Mouse (Mus musculus): Measurements from ENCODE around the gene Cerk.

Cerk gene

GRCm38 (mm10) chr15:86185689-86186569 lies at the start of gene Cerk:
Gene Cerk (minus strand): TSS chr15:86186141.
- in situ Hi-C loops (cut with MboI; ENCODE audit: unreplicated experiment in 2 of 2), result loop anchor here in 1 of 2 experiments (25.0 kb wide), 1 partner anchor 774 kb away; no protein-coding TSS in a partner anchor

GRCm38 (mm10) chr15:86234517-86235441 lies 48.8 kb upstream of the Cerk start:
- in situ Hi-C loops (cut with MboI; ENCODE audit: unreplicated experiment in 2 of 2), result loop anchor here (5.0 to 25.0 kb wide), 3 partner anchors 168 to 622 kb away; no protein-coding TSS in a partner anchor

GRCm38 (mm10) chr15:86234001-86234400 lies 48.1 kb upstream of the Cerk start:
- in situ Hi-C loops (cut with MboI; ENCODE audit: unreplicated experiment in 2 of 2), result loop anchor here in 1 of 2 experiments (10.0 to 25.0 kb wide), 2 partner anchors 519 to 622 kb away; no protein-coding TSS in a partner anchor

GRCm38 (mm10) chr15:86231831-86232512 lies 46.0 kb upstream of the Cerk start:
- in situ Hi-C loops (cut with MboI; ENCODE audit: unreplicated experiment in 2 of 2), result loop anchor here in 1 of 2 experiments (10.0 to 25.0 kb wide), 2 partner anchors 517 to 620 kb away; no protein-coding TSS in a partner anchor

GRCm38 (mm10) chr15:86231170-86231569 lies 45.2 kb upstream of the Cerk start:
- in situ Hi-C loops (cut with MboI; ENCODE audit: unreplicated experiment in 2 of 2), result loop anchor here in 1 of 2 experiments (10.0 to 25.0 kb wide), 2 partner anchors 516 to 619 kb away; no protein-coding TSS in a partner anchor

GRCm38 (mm10) chr15:86229623-86230022 lies 43.7 kb upstream of the Cerk start:
- in situ Hi-C loops (cut with MboI; ENCODE audit: unreplicated experiment in 2 of 2), result loop anchor here (10.0 to 25.0 kb wide), 3 partner anchors 185 to 617 kb away; no protein-coding TSS in a partner anchor

- in situ Hi-C loops (cut with MboI; ENCODE audit: unreplicated experiment in 2 of 2), result loop anchor here (10.0 to 25.0 kb wide), 3 partner anchors 184 to 617 kb away; no protein-coding TSS in a partner anchor
Measured at GRCm38 (mm10) chr15:86229088-86229487, 43.1 kb upstream of the Cerk start.

GRCm38 (mm10) chr15:86228186-86228585 lies 42.2 kb upstream of the Cerk start:
- in situ Hi-C loops (cut with MboI; ENCODE audit: unreplicated experiment in 2 of 2), result loop anchor here (10.0 to 25.0 kb wide), 3 partner anchors 183 to 616 kb away; no protein-coding TSS in a partner anchor

GRCm38 (mm10) chr15:86226968-86227367 lies 41.0 kb upstream of the Cerk start:
- in situ Hi-C loops (cut with MboI; ENCODE audit: unreplicated experiment in 2 of 2), result loop anchor here (10.0 to 25.0 kb wide), 3 partner anchors 182 to 615 kb away; no protein-coding TSS in a partner anchor

GRCm38 (mm10) chr15:86226221-86226620 lies 40.3 kb upstream of the Cerk start:
- in situ Hi-C loops (cut with MboI; ENCODE audit: unreplicated experiment in 2 of 2), result loop anchor here (10.0 to 25.0 kb wide), 3 partner anchors 181 to 614 kb away; no protein-coding TSS in a partner anchor

- in situ Hi-C loops (cut with MboI; ENCODE audit: unreplicated experiment in 2 of 2), result loop anchor here (10.0 to 25.0 kb wide), 4 partner anchors 180 to 1538 kb away; no protein-coding TSS in a partner anchor
Measured at GRCm38 (mm10) chr15:86224972-86225551, 39.1 kb upstream of the Cerk start.

GRCm38 (mm10) chr15:86221901-86222300 lies 36.0 kb upstream of the Cerk start:
- in situ Hi-C loops (cut with MboI; ENCODE audit: unreplicated experiment in 2 of 2), result loop anchor here (10.0 to 25.0 kb wide), 3 partner anchors 177 to 1535 kb away; no protein-coding TSS in a partner anchor

GRCm38 (mm10) chr15:86221369-86221768 lies 35.4 kb upstream of the Cerk start:
- in situ Hi-C loops (cut with MboI; ENCODE audit: unreplicated experiment in 2 of 2), result loop anchor here (10.0 to 25.0 kb wide), 3 partner anchors 177 to 1534 kb away; no protein-coding TSS in a partner anchor

GRCm38 (mm10) chr15:86220715-86221114 lies 34.8 kb upstream of the Cerk start:
- in situ Hi-C loops (cut with MboI; ENCODE audit: unreplicated experiment in 2 of 2), result loop anchor here (10.0 to 25.0 kb wide), 3 partner anchors 176 to 1533 kb away; no protein-coding TSS in a partner anchor

- in situ Hi-C loops (cut with MboI; ENCODE audit: unreplicated experiment in 2 of 2), result loop anchor here (10.0 to 25.0 kb wide), 3 partner anchors 175 to 1533 kb away; no protein-coding TSS in a partner anchor
Measured at GRCm38 (mm10) chr15:86220229-86220630, 34.3 kb upstream of the Cerk start.

GRCm38 (mm10) chr15:86219534-86220228 lies 33.7 kb upstream of the Cerk start:
- in situ Hi-C loops (cut with MboI; ENCODE audit: unreplicated experiment in 2 of 2), result loop anchor here (10.0 to 25.0 kb wide), 4 partner anchors 175 to 1532 kb away; no protein-coding TSS in a partner anchor

- in situ Hi-C loops (cut with MboI; ENCODE audit: unreplicated experiment in 2 of 2), result loop anchor here (10.0 to 25.0 kb wide), 2 partner anchors 332 to 1529 kb away; no protein-coding TSS in a partner anchor
Measured at GRCm38 (mm10) chr15:86216641-86217040, 30.7 kb upstream of the Cerk start.

Measured in v-Abl transformed pro-B cells (cell line).